Mouse (Mus musculus) kidney, postnatal 4 days (tissue): ENCODE data around the gene Dnah7a.
A peak's percentile ranks its signal among the peaks of the same experiment; 100 is the strongest.
"Not testable (repeated sequence)": the region's sequence is repeated elsewhere in the genome, so short reads cannot be mapped to it uniquely, and the experiment has no call there.

ENCODE experiments used
- DNase-seq, 2 experiments: peaks; one replicate each; pipeline ENCODE4 v3.0.0; 2021; ENCODE audit warnings: mixed read lengths in 2 of 2

Dnah7a gene

DNA sequence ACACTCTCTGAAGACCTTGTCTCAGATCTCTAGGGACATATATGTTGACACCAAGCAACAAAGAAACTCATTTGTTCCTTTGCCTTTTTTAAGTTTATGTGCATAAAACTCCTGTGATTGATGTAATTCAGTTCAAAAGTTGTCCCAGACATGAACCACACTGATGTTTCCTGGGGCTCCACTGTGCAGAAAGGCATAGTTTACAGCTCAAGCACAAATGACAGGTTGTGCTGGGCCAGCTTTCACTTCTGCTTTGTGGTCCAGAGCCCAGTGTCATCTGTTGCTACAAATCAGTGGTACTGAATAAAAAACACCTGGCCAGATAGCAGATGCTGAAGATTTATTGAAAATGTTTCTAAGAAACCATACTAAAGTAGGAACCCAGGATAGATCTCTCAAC, 42.3 kb downstream of the Dnah7a start:
- DNase-seq = peak; percentile 5 to 16

DNA sequence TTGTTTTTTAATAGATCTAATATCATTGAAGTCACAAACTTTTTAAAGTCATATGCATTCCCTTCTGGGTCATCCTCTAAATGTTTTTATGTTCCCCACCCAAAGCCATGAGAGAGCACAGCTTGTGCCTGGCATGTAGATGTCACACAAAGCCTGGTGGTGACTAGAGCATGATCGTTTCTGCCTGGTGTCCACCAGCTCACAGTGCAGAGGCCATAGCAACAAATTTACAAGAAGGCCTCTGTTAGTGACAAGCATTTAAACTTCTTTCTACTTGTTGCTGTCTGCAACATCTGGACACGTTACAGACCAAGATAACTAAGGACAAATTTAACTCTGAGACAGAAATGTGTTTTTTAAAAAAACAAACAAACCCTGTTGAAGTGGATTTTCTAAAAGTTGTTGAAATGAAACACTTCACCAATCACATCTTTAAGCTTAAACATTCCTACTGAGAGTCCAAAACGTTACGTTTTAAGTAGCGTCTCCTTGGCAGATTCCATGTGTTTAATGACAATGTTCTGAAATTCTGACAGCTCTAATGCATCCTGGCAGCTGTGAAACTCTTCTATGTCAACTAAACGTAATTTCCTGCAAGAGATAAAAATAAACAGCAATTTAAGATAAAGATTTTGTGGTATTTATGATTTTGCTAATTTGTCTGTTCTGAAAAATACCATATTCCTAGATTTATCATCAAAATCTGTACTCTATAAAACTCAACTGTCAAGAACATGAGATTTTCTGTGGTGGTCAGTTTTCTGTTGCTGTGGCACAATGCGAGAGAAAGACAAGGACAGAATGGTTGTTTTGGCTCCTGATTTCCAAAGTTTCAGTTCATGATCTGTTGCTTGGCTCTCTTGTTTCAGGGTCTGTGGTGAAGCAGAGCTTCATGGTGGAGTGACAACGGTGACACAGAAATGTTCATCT, 66.5 kb downstream of the Dnah7a start:
- peak; percentile 4 to 10 for DNase-seq

DNA sequence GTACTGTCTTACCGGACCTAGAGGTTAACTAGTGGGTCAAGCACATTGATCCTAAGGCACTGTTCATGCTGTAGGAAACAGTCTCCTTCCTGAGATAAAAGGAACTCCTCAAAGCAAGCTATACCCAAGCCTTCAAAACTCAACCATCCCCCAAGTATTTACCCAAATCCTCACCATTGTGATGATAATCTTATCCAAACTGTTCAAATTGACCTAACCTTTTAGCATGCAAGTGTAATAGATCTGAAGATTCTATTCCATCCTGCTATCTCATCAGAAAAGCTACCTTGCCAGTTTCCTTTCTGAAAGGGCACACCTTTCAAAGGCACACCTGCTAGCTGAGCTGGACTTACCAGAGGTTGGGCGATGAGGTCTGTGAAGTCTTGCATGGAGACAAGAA, 70.9 kb downstream of the Dnah7a start:
- not testable (repeated sequence) for DNase-seq

DNA sequence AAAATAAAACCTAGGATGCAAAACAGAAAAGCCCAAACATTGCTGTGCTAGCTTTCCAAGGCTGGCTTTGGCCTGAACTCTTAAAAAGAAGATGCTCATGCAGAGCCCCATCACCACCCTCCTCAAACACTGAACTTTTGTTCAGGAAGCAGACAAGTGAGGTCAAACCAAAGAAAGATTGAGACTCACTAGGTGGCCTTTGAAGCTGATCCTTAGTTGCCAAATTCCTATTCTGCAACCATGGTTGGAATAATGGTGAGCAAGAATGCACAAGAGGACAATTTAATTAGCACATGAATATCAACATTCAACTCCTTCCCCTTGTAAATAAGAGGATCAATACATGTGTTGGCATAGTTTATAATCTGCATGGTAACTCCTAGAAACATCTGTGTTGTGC, 74.5 kb downstream of the Dnah7a start:
- DNase-seq = not testable (repeated sequence)

DNA sequence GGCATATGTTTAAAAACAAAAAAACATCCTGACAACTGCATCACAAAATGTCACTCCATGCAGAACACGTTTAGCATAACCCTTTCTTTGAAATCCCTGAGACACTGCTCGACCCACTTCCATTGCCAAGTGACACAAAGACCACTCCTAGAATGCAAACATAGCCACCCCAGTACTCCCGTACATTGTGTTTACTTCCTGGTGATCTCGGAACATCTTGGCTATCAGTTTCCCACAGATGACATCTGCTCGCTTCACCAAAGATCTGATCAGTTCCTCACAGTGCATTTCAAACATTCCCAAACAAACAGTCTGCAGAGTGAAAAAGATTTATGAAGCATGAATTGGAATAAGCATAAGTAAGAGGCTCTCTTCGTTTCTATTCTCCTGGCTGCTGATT, 76.6 kb downstream of the Dnah7a start:
- no peak for DNase-seq

DNA sequence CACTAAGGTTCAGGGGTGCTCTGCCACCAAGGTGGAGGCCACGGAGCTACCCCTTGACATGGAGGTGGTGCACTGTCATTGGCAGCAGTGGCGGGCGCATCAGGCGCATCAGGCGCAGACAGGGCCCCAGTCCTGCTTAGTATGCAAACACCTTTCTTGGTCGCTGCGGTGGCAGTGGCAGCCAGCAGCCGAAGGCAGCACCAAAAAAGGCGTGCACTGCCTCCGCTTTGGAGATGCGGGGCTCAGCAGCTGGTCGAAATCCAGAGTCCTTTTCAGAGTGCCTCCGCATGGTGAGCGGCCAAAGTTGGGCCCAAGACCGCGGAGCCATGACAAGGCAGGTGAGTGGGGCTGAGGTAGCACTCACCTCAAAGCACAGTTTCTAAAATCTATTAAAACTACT, 93.1 kb downstream of the Dnah7a start:
- DNase-seq = no peak

DNA sequence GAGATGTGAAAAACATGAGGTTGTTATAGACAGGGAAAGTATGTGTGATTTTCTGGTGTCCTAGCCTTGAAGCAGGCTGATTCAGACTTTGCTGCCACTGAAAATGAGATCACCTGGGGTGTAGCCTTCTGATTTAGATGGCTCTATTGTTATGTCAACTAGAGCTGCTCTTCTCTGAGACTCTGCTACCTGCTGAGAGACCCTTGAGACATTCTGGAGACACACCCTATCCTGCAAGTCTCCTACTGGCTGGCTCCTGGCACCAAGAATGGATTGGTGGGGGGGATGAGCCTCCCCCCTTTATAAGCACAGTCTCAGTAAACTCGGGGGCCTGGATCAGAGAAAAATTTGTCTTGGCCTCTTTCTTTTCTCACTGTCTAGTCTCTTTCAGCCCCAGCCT, 125.3 kb downstream of the Dnah7a start:
- not testable (repeated sequence) for DNase-seq

DNA sequence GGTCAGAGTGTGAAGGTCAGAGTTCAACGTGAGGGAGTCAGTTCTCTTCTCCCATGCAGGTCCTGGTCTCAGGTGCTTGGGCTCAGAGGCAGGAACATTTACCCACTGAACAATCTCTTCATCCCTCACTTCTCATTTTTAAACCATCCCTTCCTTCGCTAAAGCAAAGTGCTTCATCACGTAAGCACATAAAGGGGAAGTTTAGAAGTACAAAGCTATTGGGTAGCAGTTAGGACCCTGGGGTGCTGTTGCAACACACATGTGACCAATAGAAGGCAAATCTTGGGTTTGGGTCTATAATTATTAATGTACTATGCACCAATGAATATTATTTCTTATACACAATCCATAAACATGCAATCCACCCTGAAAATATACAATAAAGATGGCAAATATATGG, 148.7 kb downstream of the Dnah7a start:
- not testable (repeated sequence) for DNase-seq

DNA sequence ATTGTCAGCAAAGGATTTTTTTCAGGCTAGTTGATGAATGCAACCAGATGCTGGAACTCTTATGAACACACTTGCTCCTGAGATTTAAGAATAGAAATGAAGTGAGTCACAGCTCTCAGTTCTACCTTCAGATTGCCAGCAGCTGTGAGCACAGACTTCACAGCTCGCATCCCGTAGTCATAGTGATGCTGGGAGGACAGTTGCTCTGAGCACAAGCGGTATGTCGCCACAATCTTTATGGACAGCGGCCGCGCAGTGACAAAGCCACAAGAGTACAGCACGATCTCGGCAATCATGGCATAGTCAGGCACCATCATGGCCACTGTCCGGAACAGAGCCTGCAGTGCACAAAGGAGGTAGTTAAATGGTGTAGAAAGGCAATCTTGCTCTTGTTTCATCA, 159.6 kb downstream of the Dnah7a start:
- not testable (repeated sequence) for DNase-seq

DNA sequence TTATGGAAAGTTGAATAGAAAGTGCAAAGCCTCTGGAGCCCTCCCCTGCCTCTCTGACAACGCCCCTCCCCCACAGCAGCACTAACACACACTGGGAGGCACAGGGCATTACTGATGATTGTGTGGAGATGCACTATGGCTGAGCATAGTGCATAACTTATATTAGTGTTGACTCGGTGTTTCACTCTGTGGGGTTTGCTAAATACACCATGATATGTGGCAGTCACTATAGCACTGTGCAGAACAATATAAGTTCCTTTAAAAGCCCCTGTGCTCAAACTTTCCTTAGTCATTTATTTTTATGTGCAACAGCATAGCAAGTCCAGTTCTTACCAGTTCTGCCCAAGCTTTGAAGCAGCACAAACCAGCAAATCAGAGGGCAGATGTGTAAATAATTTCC, 168.2 kb downstream of the Dnah7a start:
- peak; percentile 4 to 26 for DNase-seq

DNA sequence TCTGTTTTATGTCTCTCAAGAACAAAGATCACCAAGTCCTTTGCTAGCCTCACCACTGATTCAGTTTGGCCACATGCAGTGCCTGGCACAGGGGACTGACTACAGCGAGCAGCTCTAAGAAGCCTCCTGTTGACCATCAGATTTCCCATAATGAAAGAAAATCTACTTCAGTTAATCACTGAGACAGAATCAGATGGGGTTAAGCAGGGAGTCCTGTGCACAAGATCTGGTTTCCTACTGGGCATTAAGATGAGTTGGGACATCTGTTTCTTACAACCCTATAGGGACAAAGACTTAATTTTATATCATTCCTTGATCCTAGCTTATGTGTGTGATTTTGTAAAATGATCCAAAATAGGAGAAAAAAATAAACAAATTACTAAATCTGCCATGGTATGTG, 171.8 kb downstream of the Dnah7a start:
- DNase-seq = not testable (repeated sequence)

DNA sequence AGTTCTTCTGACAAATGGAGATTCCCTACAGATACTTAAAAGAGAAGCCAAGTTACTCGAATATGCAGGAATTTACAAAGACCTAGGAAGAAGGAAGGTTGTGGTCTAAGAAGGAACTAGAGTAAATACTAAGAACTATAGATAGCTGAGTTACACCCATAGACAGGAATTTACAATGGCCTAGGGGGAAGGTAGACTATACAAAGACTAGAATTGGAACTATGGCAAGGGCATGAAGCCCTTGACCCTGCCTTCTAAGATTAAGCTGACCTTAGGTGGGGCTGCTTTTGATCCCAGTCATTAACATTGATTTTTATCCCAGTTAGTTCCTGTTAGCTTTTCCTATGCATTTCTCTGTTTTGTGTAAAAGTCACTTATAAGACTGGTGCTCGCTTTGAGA, 180.6 kb downstream of the Dnah7a start:
- not testable (repeated sequence) for DNase-seq

DNA sequence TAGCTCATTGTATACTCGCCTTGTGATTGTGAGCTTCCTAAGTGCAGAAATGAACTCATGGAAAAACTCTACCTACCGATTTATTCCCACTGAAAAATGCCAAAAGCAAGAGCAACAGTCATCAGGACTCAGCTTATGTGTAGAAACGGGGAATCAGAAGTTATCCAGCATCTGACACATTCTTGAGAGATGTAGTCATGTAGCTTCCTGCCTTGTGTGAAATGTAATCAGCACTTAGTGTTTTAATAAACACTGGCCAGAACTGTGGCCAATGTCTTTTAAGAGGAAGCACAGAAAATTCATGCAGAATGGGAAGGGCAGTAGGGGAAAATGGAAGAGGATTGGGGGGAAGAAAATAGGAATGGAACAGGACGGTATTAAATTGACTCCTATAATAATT, 232.9 kb downstream of the Dnah7a start:
- DNase-seq = no peak

DNA sequence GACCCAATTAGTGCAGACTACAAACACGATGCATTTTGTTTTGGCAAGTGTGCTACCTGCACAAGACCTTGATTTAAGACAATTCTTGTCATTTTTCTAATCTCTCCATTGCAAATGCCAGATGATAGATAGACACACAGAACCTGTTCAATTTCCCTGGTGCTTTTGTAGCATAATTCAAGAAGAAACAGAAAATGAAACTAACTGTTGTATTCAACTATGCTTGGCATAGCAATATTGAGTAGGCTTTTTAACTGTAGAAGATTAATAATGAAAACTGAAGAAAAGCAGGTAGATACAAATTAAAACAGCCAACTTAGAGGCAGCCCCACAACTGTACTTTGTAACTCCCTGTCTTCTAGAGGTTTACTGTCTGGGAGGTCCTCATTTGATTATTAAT, 234.5 kb downstream of the Dnah7a start:
- not testable (repeated sequence) for DNase-seq

DNA sequence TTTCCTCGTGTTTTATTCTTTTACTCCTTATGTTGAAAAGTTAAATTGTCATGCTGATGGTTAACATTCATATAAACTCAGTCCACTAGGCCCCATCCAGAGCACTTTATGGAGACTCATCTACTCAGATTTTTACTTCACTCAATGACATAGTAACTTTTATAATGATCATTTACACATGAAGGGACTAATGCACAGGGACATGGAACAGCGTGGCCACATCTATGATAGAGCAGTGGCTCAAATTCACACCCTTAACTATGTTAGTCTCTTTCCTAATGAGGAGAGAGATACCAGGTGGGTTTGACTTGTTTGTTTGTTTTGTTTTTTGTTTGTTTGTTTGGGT, 239.3 kb downstream of the Dnah7a start:
- DNase-seq = no peak

DNA sequence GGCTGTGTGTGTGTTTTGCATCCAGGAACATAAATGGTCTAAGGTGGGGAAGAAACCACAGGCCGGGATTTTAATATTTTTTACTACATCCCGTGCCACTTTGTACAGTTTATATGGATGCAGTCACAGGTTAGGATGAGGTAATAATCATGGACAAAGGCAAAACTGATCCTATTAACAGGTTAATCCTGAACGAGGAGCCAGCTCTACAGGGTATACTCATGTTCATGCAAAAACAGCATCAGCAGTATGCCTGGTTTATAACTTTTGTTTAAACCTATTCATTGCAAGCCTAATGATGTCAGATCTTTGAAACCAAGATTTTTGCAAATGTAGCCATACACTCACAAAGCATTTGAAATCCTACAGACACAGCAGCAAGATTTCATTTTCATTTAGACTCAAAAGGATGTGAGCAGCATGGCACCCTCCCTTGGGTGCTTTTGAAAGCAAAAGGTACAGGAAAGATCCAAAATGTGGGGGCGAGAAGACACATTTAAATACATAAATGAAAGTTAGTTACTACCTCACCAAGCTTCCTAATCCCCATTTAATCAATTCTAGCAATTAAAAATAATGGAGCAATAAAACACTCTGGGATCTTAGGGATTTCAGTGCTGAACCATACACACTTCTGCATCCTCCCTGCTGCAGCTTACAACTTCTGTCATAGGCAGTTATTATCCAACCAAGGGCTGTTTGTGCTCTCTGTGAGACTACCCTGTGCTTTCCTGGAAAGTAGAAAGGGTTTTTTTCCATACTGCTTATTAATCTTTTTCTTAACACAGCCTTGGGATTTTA, 239.9 kb downstream of the Dnah7a start:
- DNase-seq = not testable (repeated sequence)

DNA sequence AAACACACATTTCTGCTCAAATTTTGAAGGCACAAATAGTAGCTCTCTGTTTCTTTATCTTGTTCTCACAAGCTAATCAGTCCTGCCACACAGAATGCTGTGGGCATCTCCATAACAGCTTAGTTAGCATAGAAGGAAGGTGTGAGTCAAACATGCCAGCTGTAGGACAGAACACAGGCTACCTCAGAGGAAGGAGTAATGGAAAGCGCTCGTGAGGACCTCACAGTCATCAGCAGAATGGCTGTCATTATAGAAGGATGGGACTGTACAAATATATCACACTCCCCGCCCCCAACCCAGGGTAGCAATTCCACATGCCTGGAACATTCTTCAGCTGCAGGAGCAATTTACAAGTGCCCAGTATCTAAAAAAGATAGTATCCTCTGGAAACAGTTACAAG, 267.4 kb downstream of the Dnah7a start:
- DNase-seq = not testable (repeated sequence)

DNA sequence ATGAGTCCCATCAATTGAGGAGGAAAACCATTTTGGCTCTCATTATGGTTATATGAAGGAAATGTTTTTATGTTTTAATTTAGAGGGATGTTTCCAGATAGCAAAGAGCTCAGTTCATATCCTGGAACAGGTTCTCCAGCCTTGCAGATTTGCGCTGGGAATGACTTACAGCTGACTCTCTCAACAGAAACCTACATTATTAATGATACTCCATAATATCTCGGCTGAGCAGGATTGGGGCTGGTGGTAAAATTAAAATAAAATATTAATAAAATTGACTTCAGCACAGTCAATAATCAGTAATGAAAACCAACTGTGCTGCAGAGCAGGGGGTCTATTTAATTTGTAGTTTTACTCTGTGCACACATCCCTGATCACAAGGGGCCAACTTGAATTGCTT, 274.2 kb downstream of the Dnah7a start:
- not testable (repeated sequence) for DNase-seq

DNA sequence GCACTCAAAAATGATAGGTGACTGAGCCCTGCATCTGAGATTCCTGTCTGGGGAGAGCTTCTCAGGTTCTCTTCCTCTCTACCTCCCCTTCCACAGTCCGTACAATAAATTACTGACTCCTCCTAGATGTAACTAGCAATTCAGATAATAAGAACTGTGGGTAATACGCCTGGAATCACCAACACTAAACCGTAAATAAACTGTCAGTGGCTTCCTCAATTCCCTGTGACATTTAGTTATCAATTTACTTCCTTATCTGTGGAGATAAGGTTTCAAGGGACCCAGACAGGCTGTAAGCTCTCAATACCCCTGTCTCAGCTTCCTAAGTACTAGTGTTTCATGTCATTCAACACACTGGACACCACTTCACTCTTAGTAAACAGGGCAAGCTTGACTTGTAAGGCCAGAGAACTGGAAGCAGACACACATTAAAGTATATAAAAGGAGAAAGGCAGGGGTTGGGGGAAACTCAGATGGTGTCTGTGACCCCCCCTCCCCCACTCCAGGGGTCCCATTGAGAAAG, 300.7 kb downstream of the Dnah7a start:
- DNase-seq = no peak

DNA sequence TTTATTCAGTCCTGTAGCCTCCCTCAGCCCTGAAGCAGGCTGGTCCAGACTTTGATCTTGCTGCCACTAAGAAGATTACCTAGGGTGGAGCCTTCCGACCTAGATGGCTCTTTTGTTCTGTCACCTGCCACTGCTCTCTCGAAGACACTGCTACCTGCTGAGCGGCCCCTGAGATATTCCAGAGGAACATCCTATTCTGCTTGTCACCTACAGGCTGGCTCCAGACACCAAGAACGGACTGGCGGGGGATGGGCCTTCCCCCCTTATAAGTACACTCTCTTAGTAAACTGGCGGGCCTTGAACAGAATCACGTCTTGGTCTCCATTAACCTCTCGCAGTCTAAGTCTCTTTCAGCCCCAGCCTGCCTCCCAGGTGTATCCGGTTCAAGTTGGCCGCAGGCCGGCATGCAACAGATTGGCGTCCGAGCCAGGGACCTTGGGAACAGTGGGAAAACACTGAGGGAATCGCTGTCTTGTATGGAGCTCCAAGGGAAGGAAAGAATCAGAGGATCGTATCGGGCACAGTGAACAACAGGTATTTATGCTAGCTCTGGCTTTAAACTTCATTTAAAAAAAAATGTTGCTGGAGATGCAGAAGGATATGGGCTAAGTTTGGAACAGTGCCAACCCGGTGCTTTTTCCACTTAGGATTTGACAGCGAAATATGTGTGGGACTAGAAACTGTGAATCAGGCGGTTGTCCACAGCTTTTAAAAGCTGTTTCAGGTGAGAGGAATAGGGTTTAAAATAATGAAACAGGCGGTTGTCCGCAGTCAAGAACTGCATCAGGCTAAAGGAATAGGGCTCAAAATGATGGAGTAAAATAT, 312.4 kb downstream of the Dnah7a start:
- peak; percentile 22 to 26 for DNase-seq

DNA sequence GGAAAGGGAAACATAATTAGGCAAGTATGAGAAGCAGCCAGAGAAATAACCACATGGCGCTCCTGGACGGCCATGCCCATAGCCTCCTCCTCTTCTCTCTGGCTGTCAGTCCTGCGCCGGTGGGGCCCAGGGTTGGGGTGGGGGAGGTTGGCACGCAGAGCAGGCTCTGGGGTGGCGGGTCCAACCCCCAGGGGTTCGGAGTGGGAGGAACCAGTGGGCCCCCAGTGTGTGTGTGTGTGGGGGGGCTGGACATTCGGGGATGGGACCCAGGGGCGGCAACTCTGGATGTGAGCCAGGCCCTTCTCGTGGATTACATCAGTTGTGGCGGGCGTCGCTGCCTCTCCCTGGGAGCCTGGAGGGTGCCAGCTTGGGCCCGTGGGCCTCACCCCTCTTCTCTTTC, 317.8 kb downstream of the Dnah7a start:
- no peak for DNase-seq

DNA sequence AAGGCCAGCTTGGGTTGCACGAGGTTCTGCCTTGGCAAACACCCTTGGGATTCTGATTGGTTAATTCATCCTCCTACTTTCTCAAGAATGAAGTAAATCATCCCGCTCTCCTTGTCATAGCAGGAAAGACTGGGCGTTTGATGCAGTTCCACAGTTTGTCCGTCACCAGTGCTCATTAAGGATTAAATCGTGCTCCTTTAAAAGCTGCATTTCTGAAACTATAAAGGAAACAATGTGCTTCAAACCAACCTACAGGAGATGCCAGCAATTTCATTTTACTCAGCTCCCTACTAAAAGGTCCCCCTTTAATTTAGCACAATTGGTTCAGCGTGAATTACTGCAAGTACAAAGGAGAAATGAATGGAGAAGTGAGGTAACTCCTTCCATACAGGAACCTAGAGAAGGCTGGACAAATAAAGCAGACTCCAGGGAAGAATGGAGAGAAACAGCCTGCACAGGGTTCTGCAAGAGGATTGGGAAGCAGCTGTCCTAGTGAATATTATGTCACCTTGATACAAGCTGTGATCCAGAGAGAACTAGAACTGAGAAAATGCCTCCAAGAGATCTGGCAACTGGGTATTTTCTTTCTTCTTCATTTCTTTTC, 322.4 kb downstream of the Dnah7a start:
- no peak for DNase-seq
